Mouse (Mus musculus) left cerebral cortex, postnatal 10 days (tissue): ENCODE measurements around the gene Olfr299. TPM values are rescaled to one million over a fixed set of nuclear protein-coding genes. Genes with fewer than 3 reads are reported as not detected.

Experiments
- DNase-seq, 2 experiments: peaks; one replicate each; pipeline ENCODE4 v3.0.0; 2021 to 2022; ENCODE audit warnings: low spot score in 2 of 2, mixed read lengths in 1 of 2; ENCODE audit errors: extremely low spot score in 1 of 2
- intact Hi-C: fragments of 180-260 bp; cut with DNase I; formaldehyde crosslinking; loops from one replicate; pipeline ENCODE4 v1.15.1; 2025
- total RNA-seq, 2 experiments: library from RNA; stranded (reverse); gene quantifications; 2 replicates each; pipeline ENCODE4 v1.2.3; 2021

The Olfr299 gene
- total RNA-seq = not detected

- intact Hi-C loops = no loop called here
- DNase-seq = no peak
These were observed at the start of gene Olfr299 for GRCm38 (mm10) chr7:86459621-86460020. Gene Olfr299, plus strand, starts transcription at chr7:86459921.

- DNase-seq = no peak
- intact Hi-C loops = no loop called here
These were observed 32.7 kb downstream of the Olfr299 start, which contains the start of gene Olfr298 for GRCm38 (mm10) chr7:86492384-86492783. Gene Olfr298, minus strand, starts transcription at chr7:86492484.

Other genes starting within 250 kb of the Olfr299 start
- gene Vmn2r76, start 213.6 kb upstream of the Olfr299 start, total RNA-seq = not detected
- gene Olfr310, start 182.7 kb upstream of the Olfr299 start, total RNA-seq = not detected
- not detected for gene Olfr309, start 146.2 kb upstream of the Olfr299 start, total RNA-seq
- gene Olfr308, start 134.3 kb upstream of the Olfr299 start, total RNA-seq = not detected
- not detected for gene Olfr307, start 122.3 kb upstream of the Olfr299 start, total RNA-seq
- gene Olfr305, start 93.0 kb upstream of the Olfr299 start, total RNA-seq = not detected
- not detected for gene Olfr304, start 73.3 kb upstream of the Olfr299 start, total RNA-seq
- not detected for gene Olfr303, start 62.1 kb upstream of the Olfr299 start, total RNA-seq
- not detected for gene Olfr301, start 56.1 kb upstream of the Olfr299 start, total RNA-seq
- gene Olfr298, start 32.6 kb downstream of the Olfr299 start, total RNA-seq = not detected
- not detected for gene Olfr297, start 60.0 kb downstream of the Olfr299 start, total RNA-seq
- gene Olfr295, start 123.9 kb downstream of the Olfr299 start, total RNA-seq = not detected
- gene Olfr294, start 156.7 kb downstream of the Olfr299 start, total RNA-seq = not detected
- gene Olfr293, start 189.1 kb downstream of the Olfr299 start, total RNA-seq = not detected
- not detected for gene Olfr292, start 228.4 kb downstream of the Olfr299 start, total RNA-seq